8 mouse cellular contexts compared by ENCODE assay signal in genomic region chr11:78344890-78345715, GRCm38 (mm10). TPM values are rescaled to one million over a fixed set of nuclear protein-coding genes. Genes with fewer than 3 reads are reported as not detected.
DNase-seq lines count a peak whose midpoint lies in the region; ATAC-seq and TF ChIP-seq lines count a peak whose summit lies in the region.

No protein-coding gene starts in this region.

- H3K79me2 ChIP-seq in myocyte (ENCODE audit: control insufficient read depth, insufficient read depth): no peaks in the 10 kb centered on the region

- peaks cover 69% of the 10 kb centered on the region for H3K4me1 ChIP-seq in E14TG2a.4 (replicated peaks; ENCODE audit: low read depth, low read length)
- peaks cover 41% of the 10 kb centered on the region for H3K4me1 ChIP-seq in forebrain, embryonic 13.5 days

- 63% methylated on average over 8 of the region's 8 CpGs for WGBS in forebrain, embryonic 13.5 days

- no peak overlapping the region for H3ac ChIP-seq in myocyte (ENCODE audit: control insufficient read depth, insufficient read length)

- intact Hi-C loops in heart, postnatal 36 days (cut with DNase I): loop anchor here (5.0 kb wide), 1 partner anchor 83 kb away; the partner anchor contains the start of gene 2610507B11Rik
- intact Hi-C loops in left cerebral cortex, postnatal 36 days (cut with DNase I): loop anchor here (5.0 kb wide), 1 partner anchor 73 kb away; no protein-coding TSS in a partner anchor

- H3K36me3 ChIP-seq in E14TG2a.4 (ENCODE audit: insufficient read depth, low read length) (peaks cover 47% of the 10 kb centered on the region), myocyte (ENCODE audit: control insufficient read depth, insufficient read depth) (no peaks in the 10 kb centered on the region)
- peaks cover 41% of the 10 kb centered on the region for H3K36me3 ChIP-seq in forebrain, embryonic 13.5 days (ENCODE audit: poor library complexity, severe bottlenecking)

- peak overlapping the region; percentile 72 for H3K4me2 ChIP-seq in forebrain, embryonic 13.5 days
- peak overlapping the region; percentile 84 for H3K4me2 ChIP-seq in myocyte (ENCODE audit: low read depth)

- H3K27ac ChIP-seq in forebrain, embryonic 13.5 days: peak overlapping the region; percentile 14

- DNase-seq in 3134 (ENCODE audit: extremely low read depth, insufficient read length, low spot score): peak; percentile 78
- peak; percentile 57 to 72 for DNase-seq in heart, postnatal 36 days
- peak; percentile 48 for DNase-seq in liver
- no peak for DNase-seq in right cerebral cortex, postnatal 36 days (ENCODE audit: low spot score in 2 of 2)
- DNase-seq in left cerebral cortex, postnatal 36 days (ENCODE audit: low spot score in 2 of 2): no peak

- no peaks in the 10 kb centered on the region for H3K9me3 ChIP-seq in E14TG2a.4 (ENCODE audit: low read length)
- H3K9me3 ChIP-seq in forebrain, embryonic 13.5 days (replicated peaks): no peaks in the 10 kb centered on the region

- no peak for ATAC-seq in forebrain, embryonic 13.5 days

- peak overlapping the region; percentile 90 for H3K4me3 ChIP-seq in E14TG2a.4 (replicated peaks; ENCODE audit: low read length)
- peak overlapping the region; percentile 87; the same call in 1 of the 2 replicates for H3K4me3 ChIP-seq in forebrain, embryonic 13.5 days
- H3K4me3 ChIP-seq in myocyte: no peak overlapping the region

- peak overlapping the region; percentile 50 for H3K9ac ChIP-seq in forebrain, embryonic 13.5 days

- H3K27me3 ChIP-seq in E14TG2a.4 (ENCODE audit: insufficient read depth, low read length) (no peaks in the 10 kb centered on the region), myocyte (ENCODE audit: control insufficient read depth, insufficient read depth, insufficient read length) (no peaks in the 10 kb centered on the region)
- H3K27me3 ChIP-seq in forebrain, embryonic 13.5 days: no peaks in the 10 kb centered on the region

- no peak for TF ChIP-seq POLR2A in myocyte (IDR thresholded peaks at IDR 0.05; ENCODE audit: insufficient read length, low read depth)

- no peak for TF ChIP-seq CTCF in E14TG2a.4 (conservative IDR thresholded peaks at IDR 0.05; ENCODE audit: low read length)

TF ChIP-seq in myocyte, 11 proteins besides CTCF, POLR2A, EP300 and RAD21:
- TF ChIP-seq MYOG (IDR thresholded peaks at IDR 0.05; ENCODE audit: control insufficient read depth in 1 of 3, insufficient read depth in 1 of 3, insufficient read length in 2 of 3, low read depth in 2 of 3) (peak in 1 of 3 experiments; percentile 28), MYOD1 (IDR thresholded peaks at IDR 0.05; ENCODE audit: control insufficient read depth in 1 of 3, insufficient read length in 2 of 3, low read depth in 2 of 3) (peak in 1 of 3 experiments; percentile 2), USF1 (IDR thresholded peaks at IDR 0.05; ENCODE audit: low read depth) (no peak)

RNA-seq across cellular contexts. Expression of gene Unc119, which starts 1.8 kb away (rescaled TPM):
- 68.7 and 70.2 TPM in 2 replicates for polyA plus RNA-seq in forebrain, embryonic 13.5 days (2015; fragmentation: Nextera tagmentation; extraction: Ambion mirVana)
- total RNA-seq in heart, postnatal 36 days (2021): 1 to 10 TPM; 5.3 to 6.2 TPM
- polyA plus RNA-seq in myocyte (2012; fragmentation: generic; extraction: Trizol): 24.8 TPM
- 10 to 100 TPM; 30.6 to 31.3 TPM for total RNA-seq in left cerebral cortex, postnatal 36 days (2021)

RNA-seq across cellular contexts. Expression of gene Pigs, which starts 16.9 kb away (rescaled TPM):
- polyA plus RNA-seq in forebrain, embryonic 13.5 days (2015; fragmentation: Nextera tagmentation; extraction: Ambion mirVana): 55.0 and 62.0 TPM in 2 replicates
- total RNA-seq in heart, postnatal 36 days (2021): 10 to 100 TPM; 22.7 to 24.1 TPM
- 50.2 TPM for polyA plus RNA-seq in myocyte (2012; fragmentation: generic; extraction: Trizol)
- total RNA-seq in left cerebral cortex, postnatal 36 days (2021): 10 to 100 TPM; 64.4 to 68.5 TPM

RNA-seq across cellular contexts. Expression of gene Aldoc, which starts 22.3 kb away (rescaled TPM):
- 135 and 142 TPM in 2 replicates for polyA plus RNA-seq in forebrain, embryonic 13.5 days (2015; fragmentation: Nextera tagmentation; extraction: Ambion mirVana)
- total RNA-seq in heart, postnatal 36 days (2021): 1 to 10 TPM in 1 of 2 experiments, under 1 TPM in 1; 0.68 to 1.6 TPM
- 1.7 TPM for polyA plus RNA-seq in myocyte (2012; fragmentation: generic; extraction: Trizol)
- 100 to 1,000 TPM; 746 to 852 TPM for total RNA-seq in left cerebral cortex, postnatal 36 days (2021)

RNA-seq across cellular contexts. Expression of gene Foxn1, which starts 41.3 kb away (rescaled TPM):
- not detected in 2 replicates for polyA plus RNA-seq in forebrain, embryonic 13.5 days (2015; fragmentation: Nextera tagmentation; extraction: Ambion mirVana)
- total RNA-seq in heart, postnatal 36 days (2021): not detected
- 0.01 TPM for polyA plus RNA-seq in myocyte (2012; fragmentation: generic; extraction: Trizol)
- total RNA-seq in left cerebral cortex, postnatal 36 days (2021): not detected

RNA-seq across cellular contexts. Expression of gene Spag5, which starts 43.8 kb away (rescaled TPM):
- 41.8 and 46.4 TPM in 2 replicates for polyA plus RNA-seq in forebrain, embryonic 13.5 days (2015; fragmentation: Nextera tagmentation; extraction: Ambion mirVana)
- under 1 TPM; 0.54 to 0.58 TPM for total RNA-seq in heart, postnatal 36 days (2021)
- polyA plus RNA-seq in myocyte (2012; fragmentation: generic; extraction: Trizol): 19.2 TPM
- total RNA-seq in left cerebral cortex, postnatal 36 days (2021): 10 to 100 TPM in 1 of 2 experiments, 1 to 10 TPM in 1; 7.3 to 13.8 TPM

Comparison
In these comparisons a context has a peak if more than half of its experiments do, and no peak if none do; other contexts are left out.
1. DNase-seq: peak in 3134 (single experiment), heart, postnatal 36 days (2 of 2) and liver (single experiment); none in right cerebral cortex, postnatal 36 days (0 of 2) and left cerebral cortex, postnatal 36 days (0 of 2).
2. RNA of gene Unc119, which starts 1.8 kb away (total RNA-seq): 30.6 to 31.3 TPM in left cerebral cortex, postnatal 36 days; 5.3 to 6.2 TPM in heart, postnatal 36 days; every median in the first group is over 4 times any median in the second.
3. RNA of gene Aldoc, which starts 22.3 kb away (total RNA-seq): 746 to 852 TPM in left cerebral cortex, postnatal 36 days; 0.68 to 1.6 TPM in heart, postnatal 36 days; every median in the first group is over 100 times any median in the second.